Mouse (Mus musculus): ENCODE results near the gene Gm4201. TPM values are rescaled to one million over a fixed set of nuclear protein-coding genes. Genes with fewer than 3 reads are reported as not detected.

Gene Gm4201
- not detected for polyA plus RNA-seq (2017; shearing (Covaris generic))

GRCm38 (mm10) chr7:22565243-22565642, at the start of gene Gm4201:
Gene Gm4201, minus strand, starts transcription at chr7:22565343.

GRCm38 (mm10) chr7:22588027-22588426, 22.9 kb upstream of the Gm4201 start, which contains the start of gene Gm4565:
Gene Gm4565, minus strand, starts transcription at chr7:22588127.

GRCm38 (mm10) chr7:22534787-22535186, 30.4 kb downstream of the Gm4201 start, which contains the start of gene Gm8677:
Gene Gm8677, minus strand, starts transcription at chr7:22534887.

GRCm38 (mm10) chr7:22522667-22523066, 42.5 kb downstream of the Gm4201 start, which contains the start of gene Vmn1r152:
Gene Vmn1r152, plus strand, starts transcription at chr7:22522967.

Other genes with a start within 250 kb of the Gm4201 start
- gene Gm4187, start 235.6 kb downstream of the Gm4201 start, polyA plus RNA-seq (2017; shearing (Covaris generic)), result not detected
- gene Gm8660, start 194.3 kb downstream of the Gm4201 start, polyA plus RNA-seq (2017; shearing (Covaris generic)), result not detected
- gene Vmn1r148, start 151.8 kb downstream of the Gm4201 start, polyA plus RNA-seq (2017; shearing (Covaris generic)), result not detected
- gene Vmn1r149, start 127.1 kb downstream of the Gm4201 start, polyA plus RNA-seq (2017; shearing (Covaris generic)), result not detected
- not detected for gene Gm10665, start 101.3 kb downstream of the Gm4201 start, polyA plus RNA-seq (2017; shearing (Covaris generic))
- not detected for gene Vmn1r151, start 65.7 kb downstream of the Gm4201 start, polyA plus RNA-seq (2017; shearing (Covaris generic))
- not detected for gene Vmn1r152, start 42.4 kb downstream of the Gm4201 start, polyA plus RNA-seq (2017; shearing (Covaris generic))
- gene Gm8677, start 30.5 kb downstream of the Gm4201 start, polyA plus RNA-seq (2017; shearing (Covaris generic)), result not detected
- gene Gm4565, start 22.8 kb upstream of the Gm4201 start, polyA plus RNA-seq (2017; shearing (Covaris generic)), result 0.24 TPM
- gene Vmn1r155, start 92.7 kb upstream of the Gm4201 start, polyA plus RNA-seq (2017; shearing (Covaris generic)), result not detected
- not detected for gene Gm8693, start 127.0 kb upstream of the Gm4201 start, polyA plus RNA-seq (2017; shearing (Covaris generic))
- gene Gm4567, start 154.4 kb upstream of the Gm4201 start, polyA plus RNA-seq (2017; shearing (Covaris generic)), result not detected
- gene Vmn1r157, start 196.4 kb upstream of the Gm4201 start, polyA plus RNA-seq (2017; shearing (Covaris generic)), result not detected
- gene Vmn1r158, start 225.4 kb upstream of the Gm4201 start, polyA plus RNA-seq (2017; shearing (Covaris generic)), result not detected